Mouse (Mus musculus) embryonic fibroblast, embryonic 13.5 days (primary cell): ENCODE data around the gene Ankdd1b. TPM values are rescaled to one million over a fixed set of nuclear protein-coding genes. Genes with fewer than 3 reads are reported as not detected.

Experiments used
- H3K27ac ChIP-seq: 2 replicates; pipeline ENCODE4 v1.5.1; 2012; ENCODE audit warnings: low read length, control low read depth, inconsistent platforms; ENCODE audit not compliant: insufficient read depth
- H3K4me1 ChIP-seq: 2 replicates; pipeline ENCODE4 v1.6.1; 2011; ENCODE audit warnings: low read length; ENCODE audit not compliant: control insufficient read depth, insufficient read depth
- H3K4me3 ChIP-seq: 2 replicates; pipeline ENCODE4 v1.5.1; 2011; ENCODE audit warnings: mild to moderate bottlenecking, control low read depth, low read length; ENCODE audit not compliant: insufficient read depth
- CTCF ChIP-seq: IDR thresholded peaks from 2 replicates; pipeline ENCODE4 v1.5.1; 2011; ENCODE audit warnings: mild to moderate bottlenecking, control low read depth, low read length, moderate library complexity, borderline replicate concordance; ENCODE audit not compliant: insufficient read depth
- POLR2A ChIP-seq: IDR thresholded peaks from 2 replicates; pipeline ENCODE4 v1.6.1; 2011; ENCODE audit warnings: low read depth, mild to moderate bottlenecking, control low read depth, low read length, moderate library complexity
- polyA plus RNA-seq: library from polyadenylated mRNA; stranded (reverse); fragments of >200 nt; gene quantifications from 2 replicates; pipeline ENCODE4 v1.2.4, GENCODE M21; 2011; ENCODE audit warnings: low read depth; ENCODE audit not compliant: missing spikeins, insufficient read length

The Ankdd1b gene
- polyA plus RNA-seq, 1 experiment: not detected

DNA sequence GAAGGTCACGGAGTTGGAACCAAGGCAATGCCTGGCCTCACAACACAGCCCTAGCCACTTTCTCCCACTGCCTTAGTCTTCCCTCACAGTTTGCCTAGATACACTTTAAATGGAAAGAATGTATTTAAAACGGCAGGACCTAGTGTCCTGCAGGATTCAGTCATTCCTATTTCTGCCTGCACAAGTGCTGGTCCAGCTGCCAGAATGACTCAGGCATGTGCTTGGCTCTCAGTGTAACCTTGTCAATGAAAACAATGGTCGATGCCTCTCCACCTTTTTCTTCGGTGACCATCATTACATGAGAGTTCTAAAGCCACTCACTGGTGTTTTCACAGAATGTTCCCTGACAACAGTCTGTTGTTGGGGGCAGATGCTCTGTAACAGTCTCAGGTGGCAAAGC, 52.5 kb downstream of the Ankdd1b start:
- H3K4me3 ChIP-seq: no peak overlapping the region
- no peaks in the 10 kb centered on the region for H3K4me1 ChIP-seq
- no peak overlapping the region for H3K27ac ChIP-seq
- no peak for TF ChIP-seq POLR2A
- no peak for TF ChIP-seq CTCF

DNA sequence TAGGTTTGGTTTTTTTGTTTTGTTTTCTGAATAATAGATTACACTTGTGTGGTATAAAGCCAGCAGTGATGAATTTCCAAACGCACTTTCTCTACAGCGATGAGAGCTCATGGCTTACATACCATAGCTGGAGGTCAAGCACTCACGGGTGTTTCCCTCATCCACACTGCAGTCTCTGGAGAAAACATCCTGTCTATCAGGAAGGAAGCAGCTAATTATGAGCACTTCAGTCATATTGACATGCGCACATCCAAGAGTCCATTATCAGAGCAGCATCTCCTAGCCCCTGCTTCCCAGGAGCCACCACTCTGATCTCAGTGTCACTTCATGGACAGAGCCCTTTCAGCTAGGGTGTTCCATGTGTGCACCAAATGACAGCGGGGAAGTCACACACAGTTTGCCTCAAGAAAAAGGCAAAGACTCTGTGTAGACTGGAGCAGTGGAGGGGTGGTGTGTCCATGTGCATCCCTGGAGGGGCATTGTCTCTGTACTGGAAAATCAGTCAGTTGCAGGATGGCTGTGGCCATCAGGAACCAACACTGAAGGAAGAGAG, 53.7 kb downstream of the Ankdd1b start:
- Histone ChIP-seq H3K27ac (no peak overlapping the region), H3K4me1 (no peaks in the 10 kb centered on the region), H3K4me3 (no peak overlapping the region)
- TF ChIP-seq CTCF: no peak
- no peak for TF ChIP-seq POLR2A

DNA sequence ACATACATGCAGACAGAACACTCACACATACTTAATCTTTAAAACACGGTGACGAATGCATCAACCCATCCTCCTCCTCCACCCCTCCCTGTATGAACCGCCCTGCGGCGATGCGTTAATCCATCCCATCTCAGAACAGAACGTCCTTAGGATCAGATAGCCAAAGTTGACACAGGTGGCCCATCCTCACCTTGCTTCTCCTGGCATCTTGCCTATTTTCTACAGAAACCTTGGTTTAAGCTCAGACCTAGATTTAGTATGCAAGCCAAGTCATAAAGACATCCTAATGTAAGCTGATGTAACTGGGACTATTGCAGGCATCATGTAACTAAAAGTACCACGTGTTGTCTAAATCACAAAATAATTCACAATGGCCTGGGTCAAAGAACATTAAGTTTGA, 54.6 kb downstream of the Ankdd1b start:
- TF ChIP-seq POLR2A (no peak), CTCF (no peak)
- H3K27ac ChIP-seq: no peak overlapping the region
- H3K4me1 ChIP-seq: no peaks in the 10 kb centered on the region
- H3K4me3 ChIP-seq: no peak overlapping the region

DNA sequence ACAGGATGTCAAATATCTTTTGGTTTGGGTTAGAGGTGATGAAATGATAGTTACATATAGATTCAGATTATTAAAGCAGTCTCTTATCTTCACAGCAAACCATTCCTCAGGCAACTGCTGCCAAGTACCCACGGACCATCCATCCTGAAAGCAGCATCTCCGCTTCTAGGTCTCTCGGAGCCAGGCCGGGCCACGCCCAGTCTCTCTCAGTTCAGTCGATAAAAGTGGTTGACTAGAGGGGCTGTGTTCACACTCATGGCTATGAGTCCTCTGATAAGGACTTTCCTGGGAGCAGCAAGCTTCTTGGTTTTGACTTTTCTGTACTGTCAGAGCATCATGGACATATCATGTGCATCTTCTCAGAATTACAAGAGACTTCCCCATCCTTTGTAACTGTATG, 56.6 kb downstream of the Ankdd1b start:
- TF ChIP-seq CTCF (no peak), POLR2A (no peak)
- no peak overlapping the region for H3K27ac ChIP-seq
- H3K4me1 ChIP-seq: no peaks in the 10 kb centered on the region
- H3K4me3 ChIP-seq: no peak overlapping the region

DNA sequence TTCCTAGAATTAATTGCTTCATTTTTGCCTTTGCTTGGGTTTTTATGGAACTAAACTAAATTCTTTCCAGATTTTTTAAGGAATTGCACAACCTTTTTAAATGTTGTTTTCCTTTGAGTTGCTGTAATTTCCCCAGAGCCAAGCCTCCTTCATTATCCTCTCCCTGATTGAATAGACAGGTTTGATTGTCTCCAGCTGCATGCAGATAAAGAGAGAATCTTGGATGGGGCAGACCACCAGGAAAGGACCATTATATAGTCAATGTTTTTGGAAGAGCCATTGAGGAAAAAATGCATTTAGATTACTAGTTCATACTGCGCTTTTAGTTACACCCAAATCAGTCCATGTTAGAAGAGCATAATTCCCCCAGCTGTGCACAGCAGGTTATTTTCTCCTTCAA, 62.2 kb downstream of the Ankdd1b start:
- H3K27ac ChIP-seq: no peak overlapping the region
- TF ChIP-seq CTCF (no peak), POLR2A (no peak)
- no peaks in the 10 kb centered on the region for H3K4me1 ChIP-seq
- no peak overlapping the region for H3K4me3 ChIP-seq

DNA sequence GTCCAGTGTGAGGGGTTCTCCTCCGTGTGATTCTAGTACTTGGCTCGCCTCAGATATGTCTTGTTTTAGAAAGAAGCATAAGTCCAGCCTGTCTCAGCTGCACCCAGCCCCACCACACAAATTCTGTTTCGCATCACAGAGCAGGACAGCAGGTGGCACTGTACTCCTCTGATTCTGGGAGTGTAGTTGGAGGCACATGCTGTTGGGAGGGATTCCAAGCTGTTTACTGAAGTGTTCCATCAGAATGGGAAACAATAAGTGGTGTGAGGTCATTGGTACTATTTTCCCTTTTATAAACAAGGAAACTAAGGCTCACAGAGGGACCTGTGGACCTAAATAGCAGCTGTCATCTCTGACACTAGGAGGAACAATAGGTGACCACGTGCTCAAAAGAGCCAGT, 64.0 kb downstream of the Ankdd1b start:
- Histone ChIP-seq H3K27ac (no peak overlapping the region), H3K4me1 (no peaks in the 10 kb centered on the region), H3K4me3 (no peak overlapping the region)
- no peak for TF ChIP-seq POLR2A
- TF ChIP-seq CTCF: peak; percentile 86

DNA sequence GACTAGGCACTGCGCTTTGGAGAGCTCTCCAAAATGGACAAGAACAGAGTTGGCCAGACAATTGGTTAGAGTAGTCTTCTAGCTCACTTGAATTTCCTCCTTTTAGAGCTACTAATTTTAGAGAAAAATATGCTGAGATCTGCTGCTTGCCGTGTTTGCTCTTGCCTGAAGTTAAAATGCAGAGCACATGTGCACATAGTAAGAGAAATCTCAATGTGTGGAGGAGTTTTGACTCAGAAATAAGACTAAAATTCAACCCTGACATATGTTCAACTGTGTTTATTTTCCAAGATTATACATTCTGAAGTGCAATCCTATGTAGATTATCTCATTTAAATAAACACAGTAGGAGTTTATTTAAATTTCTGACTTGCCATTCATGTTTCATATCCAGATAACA, 65.5 kb downstream of the Ankdd1b start:
- no peak overlapping the region for H3K27ac ChIP-seq
- no peak overlapping the region for H3K4me3 ChIP-seq

DNA sequence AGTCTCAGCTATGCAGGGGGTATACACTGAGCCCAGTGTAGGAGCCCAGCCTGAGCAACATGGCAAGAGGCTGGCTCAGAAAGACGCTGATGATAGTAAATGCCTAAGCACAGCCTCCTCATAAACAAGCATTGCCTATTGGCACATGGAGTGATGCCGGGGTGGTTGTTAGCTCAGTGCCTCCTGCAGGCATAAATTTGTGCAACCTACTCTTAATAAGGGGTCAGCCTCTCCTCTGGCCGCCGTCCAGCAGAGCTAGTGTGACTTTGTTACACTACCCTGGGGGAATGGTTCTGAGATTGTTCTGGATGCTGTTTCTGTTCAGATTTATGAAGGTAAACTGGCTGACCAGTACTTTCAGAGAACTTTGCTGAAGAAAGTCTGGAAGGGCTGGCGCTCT, 69.7 kb downstream of the Ankdd1b start:
- no peak overlapping the region for H3K27ac ChIP-seq
- no peaks in the 10 kb centered on the region for H3K4me1 ChIP-seq
- no peak overlapping the region for H3K4me3 ChIP-seq
- TF ChIP-seq CTCF: no peak
- TF ChIP-seq POLR2A: no peak

More for the DNA sequence above, 65.5 kb downstream of the Ankdd1b start:
- TF ChIP-seq POLR2A (no peak), CTCF (no peak)
- H3K4me1 ChIP-seq: no peaks in the 10 kb centered on the region

DNA sequence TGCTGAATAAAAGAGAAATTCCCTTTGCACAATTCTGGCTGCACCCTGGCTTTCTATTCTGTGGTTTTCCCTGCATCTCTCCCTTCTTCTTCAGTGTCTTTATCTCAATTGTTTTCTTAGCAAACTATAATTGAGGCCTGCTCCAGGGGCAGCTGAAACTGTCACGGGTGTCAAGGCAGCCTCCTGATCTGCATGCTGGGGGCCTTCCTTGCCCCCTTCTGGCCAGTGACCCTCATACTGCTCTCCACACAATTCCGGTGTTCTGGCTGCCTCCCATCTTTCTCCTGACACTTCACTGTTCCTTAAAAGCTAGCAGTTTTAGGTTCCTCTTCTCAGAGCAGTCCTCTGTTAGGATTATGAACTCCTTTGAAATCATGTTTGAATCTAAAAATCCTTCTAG, 81.7 kb downstream of the Ankdd1b start:
- TF ChIP-seq POLR2A (no peak), CTCF (no peak)
- Histone ChIP-seq H3K27ac (no peak overlapping the region), H3K4me3 (peak overlapping the region; percentile 97), H3K4me1 (no peaks in the 10 kb centered on the region; the same call in 1 of the 2 replicates)

DNA sequence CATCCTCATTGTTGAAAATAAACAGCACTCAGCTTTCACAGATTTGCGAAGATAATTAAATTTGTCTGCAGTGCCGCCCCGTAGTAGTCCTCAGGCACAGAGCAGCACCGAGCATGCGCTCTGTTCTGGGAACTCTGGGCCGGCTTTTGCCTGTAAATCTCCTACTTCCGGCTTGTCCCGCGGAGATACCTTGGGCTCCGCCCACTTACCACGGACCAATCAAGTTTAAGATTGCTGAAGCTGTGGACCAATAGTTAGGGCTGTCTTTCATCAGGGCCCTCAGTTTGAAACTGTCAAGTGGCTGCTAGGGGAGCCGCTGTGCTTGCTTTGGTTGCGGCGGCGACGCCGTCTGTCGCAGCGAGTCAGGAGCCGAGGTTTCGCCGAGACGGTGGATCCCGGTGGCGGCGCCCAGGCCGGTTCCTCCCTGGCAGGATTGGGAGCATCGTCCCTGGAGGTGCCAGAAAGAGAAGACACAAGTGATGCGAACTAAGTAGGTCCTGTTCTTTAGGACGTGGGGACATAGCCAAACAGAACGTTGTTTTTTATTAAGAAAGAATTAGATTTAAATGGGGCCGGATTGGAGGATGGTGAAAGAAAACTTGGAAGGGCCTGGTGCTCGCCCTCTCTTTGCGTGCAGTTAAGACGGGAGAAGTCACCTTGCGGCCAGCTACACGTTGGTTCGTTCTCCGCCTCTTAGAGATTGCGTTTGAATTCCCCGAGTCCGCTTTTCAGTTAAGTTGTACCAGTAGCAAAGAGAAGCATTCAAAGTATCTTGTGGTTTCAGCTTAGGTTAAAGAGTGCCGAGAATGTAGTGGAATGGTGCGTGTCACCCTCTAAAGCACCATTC, 82.7 kb downstream of the Ankdd1b start, which contains the start of gene Poc5:
Gene Poc5, plus strand, starts transcription at position 253 of the 847 bp plus-strand sequence.
- peak; percentile 73 for TF ChIP-seq POLR2A
- no peak for TF ChIP-seq CTCF
- Histone ChIP-seq H3K4me1 (no peaks in the 10 kb centered on the region; the same call in 1 of the 2 replicates), H3K27ac (no peak within 1 kb of the TSS), H3K4me3 (peak within 1 kb of the TSS; percentile 97)

DNA sequence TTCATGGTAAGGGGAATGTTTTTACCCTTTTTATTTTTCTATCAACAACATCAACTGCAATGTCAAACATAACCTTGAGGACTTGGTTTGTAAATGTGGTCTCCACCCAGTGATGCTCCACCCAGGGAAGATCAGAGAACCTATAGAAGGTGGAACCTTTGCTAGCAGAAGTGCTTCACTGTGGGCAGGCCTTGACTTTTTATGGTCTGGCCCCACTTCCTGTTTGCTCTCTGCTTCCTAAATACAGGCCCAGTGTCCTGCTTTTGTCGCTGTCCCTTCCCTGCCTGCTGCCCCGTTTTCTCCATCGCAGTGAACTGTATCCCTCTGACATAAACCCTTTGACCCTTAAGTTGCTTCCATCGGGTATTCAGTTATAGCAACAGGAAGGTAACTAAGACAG, 93.1 kb downstream of the Ankdd1b start:
- Histone ChIP-seq H3K27ac (no peak overlapping the region), H3K4me1 (no peaks in the 10 kb centered on the region), H3K4me3 (no peak overlapping the region)
- TF ChIP-seq POLR2A (no peak), CTCF (no peak)
